Mouse (Mus musculus) left cerebral cortex, adult 11 months (tissue): ENCODE measurements around the gene Pitpnm2.

Source experiments
- DNase-seq: peaks from one replicate; pipeline ENCODE4 v3.0.0; 2022; ENCODE audit warnings: low spot score

Gene Pitpnm2

DNA sequence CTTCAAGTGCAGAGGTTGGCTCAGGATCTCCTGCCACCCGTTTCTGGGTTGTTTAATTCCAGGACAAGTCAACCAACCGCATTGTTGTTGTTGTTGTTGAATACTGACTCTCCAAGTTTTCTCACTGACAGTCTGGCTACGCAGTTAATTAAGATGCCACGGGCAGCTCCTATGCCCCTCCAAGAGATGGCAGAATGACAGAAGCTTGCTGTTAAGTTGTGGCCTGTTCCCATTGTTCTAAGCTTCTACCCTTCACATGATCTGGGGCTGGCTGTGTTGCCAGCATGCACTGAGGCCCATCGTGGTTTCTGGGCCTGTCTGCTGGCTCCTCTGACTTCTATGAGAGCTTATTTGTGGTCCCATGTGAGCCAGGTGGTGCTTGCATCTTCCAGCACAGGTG lies 115.3 kb downstream of the Pitpnm2 start:
- DNase-seq = no peak

DNA sequence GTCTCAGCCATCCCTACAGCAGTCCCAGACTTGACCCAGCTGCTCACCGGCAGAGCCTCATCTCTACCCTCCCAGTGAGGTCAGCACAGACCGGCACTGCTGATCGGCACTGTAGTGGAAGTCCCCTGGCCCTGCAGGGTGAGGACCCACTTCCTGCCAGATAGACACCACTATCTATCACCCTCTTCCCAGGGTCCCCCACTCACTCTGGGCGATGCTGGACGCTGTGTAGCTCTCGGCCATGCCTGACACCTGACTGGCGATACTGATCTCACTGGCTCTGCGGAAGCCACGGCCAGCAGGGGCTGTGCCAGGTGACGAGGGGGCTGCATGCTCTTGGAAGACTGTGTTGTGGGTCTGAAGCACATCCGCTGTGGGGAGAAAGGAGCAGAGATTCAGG lies 124.5 kb downstream of the Pitpnm2 start:
- DNase-seq = no peak

DNA sequence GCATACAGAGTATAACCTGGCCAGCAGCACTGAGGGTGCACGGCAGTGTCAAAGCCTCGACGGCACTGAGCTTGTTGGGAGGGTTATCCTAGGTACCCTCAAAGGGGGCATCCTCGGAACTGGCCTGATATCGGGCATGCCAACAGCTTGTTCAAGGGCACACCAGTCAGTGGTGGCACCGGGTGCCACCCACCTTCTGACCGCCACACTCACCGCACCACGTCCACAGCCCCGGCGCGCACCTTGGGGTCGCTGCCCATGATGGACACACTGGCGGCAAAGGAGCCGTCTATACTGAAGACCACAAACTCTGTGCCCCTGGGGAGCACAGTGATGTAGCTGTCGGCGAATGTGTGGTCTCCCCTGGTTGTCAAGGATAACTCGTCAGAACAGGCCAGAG lies 127.2 kb downstream of the Pitpnm2 start:
- DNase-seq = no peak

GRCm38 (mm10) chr5:124119204-124119603 lies 130.4 kb downstream of the Pitpnm2 start:
- no peak for DNase-seq

- peak; percentile 68 for DNase-seq
Measured at GRCm38 (mm10) chr5:124115990-124116845, 133.3 kb downstream of the Pitpnm2 start, which contains the start of gene Arl6ip4. Gene Arl6ip4 (plus strand): TSS chr5:124116089.

DNA sequence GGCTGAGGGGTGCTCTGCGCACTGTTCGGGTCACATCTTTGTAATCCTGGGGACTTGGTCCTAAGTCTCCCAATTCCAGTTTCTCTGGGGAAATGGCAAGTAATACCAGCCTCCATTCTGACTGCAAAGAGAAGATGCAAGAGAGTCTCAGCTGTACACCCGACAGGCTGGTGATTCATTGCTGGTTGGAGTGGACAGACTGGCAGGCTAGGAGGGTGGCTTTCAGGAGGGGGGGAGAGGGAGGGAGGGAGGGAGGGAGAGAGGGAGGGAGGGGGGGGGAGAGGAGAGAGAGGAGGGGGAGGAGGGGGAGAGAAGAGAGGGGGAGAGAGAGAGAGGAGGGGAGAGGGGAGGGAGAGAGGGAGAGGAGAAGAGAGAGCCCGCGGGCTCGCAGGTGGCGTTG lies 134.0 kb downstream of the Pitpnm2 start:
- DNase-seq = no peak

GRCm38 (mm10) chr5:124114276-124115025 lies 135.1 kb downstream of the Pitpnm2 start:
- DNase-seq = no peak

DNA sequence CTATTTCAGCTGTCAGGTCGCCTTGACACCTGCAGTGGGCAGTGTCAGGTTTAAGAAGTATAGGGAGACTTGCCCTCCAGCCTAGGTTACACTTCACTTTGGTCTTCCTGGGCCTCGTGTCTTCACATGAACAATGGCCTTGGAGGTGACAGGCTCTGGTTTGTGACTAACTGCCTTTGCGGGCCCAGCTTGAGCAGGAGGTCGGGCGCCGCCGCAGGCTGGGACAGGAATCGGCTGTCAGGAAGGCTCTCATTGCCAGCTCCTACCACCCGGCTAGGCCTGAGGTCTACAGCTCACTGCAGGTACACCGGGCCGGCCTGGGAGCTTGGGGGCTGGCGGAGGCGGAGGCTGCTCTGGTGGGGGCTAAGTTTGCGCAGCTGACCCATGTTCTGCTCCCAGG lies 136.5 kb downstream of the Pitpnm2 start:
- DNase-seq = no peak

- DNase-seq = no peak
Measured at GRCm38 (mm10) chr5:124112531-124112930, 137.0 kb downstream of the Pitpnm2 start.

- peak; percentile 91 for DNase-seq
Measured at GRCm38 (mm10) chr5:124111742-124112497, 137.6 kb downstream of the Pitpnm2 start, which contains the start of gene Ogfod2. Gene Ogfod2 (plus strand): TSS chr5:124112297.

DNA sequence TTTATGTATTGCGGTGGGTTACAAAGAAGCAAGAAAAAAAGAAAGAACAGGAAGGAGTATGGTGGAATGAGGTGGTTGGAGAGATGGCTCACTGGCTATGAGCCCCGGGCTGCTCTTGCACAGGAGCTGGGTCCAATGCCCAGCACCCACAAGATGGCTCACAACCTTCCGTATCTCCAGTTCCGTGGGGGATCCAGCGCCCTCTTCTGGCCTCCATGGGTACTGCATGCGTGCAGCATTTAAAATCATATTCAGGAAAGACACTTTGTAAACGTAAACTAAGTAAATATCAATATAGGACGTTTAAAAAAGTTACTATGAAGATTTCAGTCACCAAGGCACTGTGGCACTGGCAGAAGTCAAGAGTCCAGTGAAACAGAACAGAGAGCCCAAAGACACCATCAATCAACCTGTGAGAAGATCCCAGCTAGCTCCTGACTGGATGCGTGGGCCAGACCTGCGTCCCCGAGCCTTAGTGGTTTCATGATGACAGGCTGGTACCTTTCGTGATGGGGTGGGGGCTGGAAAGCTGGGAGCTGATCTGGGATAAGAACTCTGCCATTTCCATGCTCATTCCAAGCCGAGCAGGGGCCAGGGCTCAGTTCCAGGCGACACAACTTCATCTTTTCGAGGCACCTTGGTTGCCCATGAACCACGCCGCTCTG lies 138.4 kb downstream of the Pitpnm2 start:
- no peak for DNase-seq

DNA sequence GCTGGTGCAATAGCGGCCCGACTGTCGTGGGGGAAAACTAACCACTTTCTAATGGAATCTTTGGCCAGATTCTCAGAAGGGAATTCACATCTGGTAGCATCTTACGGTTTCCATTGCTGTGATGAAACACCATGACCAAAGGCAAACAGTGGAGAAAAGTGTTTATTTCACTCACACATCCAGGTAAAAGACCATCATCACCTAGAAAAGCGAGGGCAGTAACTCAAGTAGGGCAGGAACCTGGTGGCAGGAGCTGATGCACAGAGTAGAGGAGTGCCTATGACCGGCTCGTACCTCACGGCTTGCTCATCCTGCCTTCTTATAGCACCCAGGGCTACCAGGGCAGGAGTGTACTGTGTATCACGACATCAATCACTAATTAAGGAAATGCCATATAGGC lies 146.0 kb downstream of the Pitpnm2 start:
- no peak for DNase-seq

DNA sequence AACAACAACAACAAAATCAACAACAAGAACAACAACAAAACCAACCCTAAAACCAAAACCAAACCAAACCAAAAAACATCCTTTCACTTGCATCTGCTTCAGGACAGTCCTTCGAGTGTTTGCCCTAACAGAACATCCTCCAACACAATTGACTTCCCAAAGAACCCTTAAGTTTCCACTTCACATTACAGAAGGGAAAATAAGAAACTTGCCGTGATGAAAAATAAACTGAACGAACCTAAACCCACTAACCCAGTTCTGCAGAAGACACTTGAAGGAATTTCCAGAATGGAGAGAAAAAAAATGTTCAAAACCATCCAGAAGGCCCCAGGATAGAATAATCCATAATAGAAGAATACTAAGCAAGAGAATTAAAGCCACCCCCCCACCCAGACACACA lies 146.5 kb downstream of the Pitpnm2 start:
- no peak for DNase-seq

DNA sequence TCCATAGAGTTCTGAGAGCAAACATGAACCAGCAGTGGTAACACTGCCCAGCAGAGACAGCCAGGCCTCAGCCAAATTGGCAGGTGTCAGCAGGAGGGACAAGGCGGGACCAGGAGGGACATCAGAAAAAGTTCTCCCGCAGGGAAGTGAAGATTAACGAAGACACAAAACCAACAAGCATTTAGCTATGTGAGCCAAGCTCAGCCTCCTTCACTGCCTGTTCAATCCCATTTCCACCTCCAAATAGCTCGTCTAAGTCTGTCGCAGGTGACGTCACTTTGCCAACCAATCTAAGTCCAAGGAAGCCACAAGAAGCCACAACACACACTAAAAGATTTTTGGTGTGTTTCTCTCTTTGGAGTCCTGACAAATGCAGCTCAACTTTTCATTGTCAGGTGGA lies 147.2 kb downstream of the Pitpnm2 start:
- no peak for DNase-seq

- DNase-seq = no peak
Measured at GRCm38 (mm10) chr5:124100128-124101044, 149.2 kb downstream of the Pitpnm2 start.

- DNase-seq = no peak
Measured at GRCm38 (mm10) chr5:124098923-124099322, 150.6 kb downstream of the Pitpnm2 start.

- peak; percentile 94 for DNase-seq
Measured at GRCm38 (mm10) chr5:124095596-124096232, 153.8 kb downstream of the Pitpnm2 start, which contains the start of gene Abcb9. Gene Abcb9 (minus strand): TSS chr5:124095798.

- no peak for DNase-seq
Measured at GRCm38 (mm10) chr5:124095077-124095581, 154.4 kb downstream of the Pitpnm2 start.

- DNase-seq = no peak
Measured at GRCm38 (mm10) chr5:124093852-124094604, 155.5 kb downstream of the Pitpnm2 start.
